Mouse (Mus musculus) thymus, adult 2 months (tissue): Measurements from ENCODE around the gene Numa1.

Experiments used
- CTCF ChIP-seq: fragments of 200-500 bp; IDR thresholded peaks from 2 replicates; pipeline ENCODE4 v1.5.1; 2012; ENCODE audit warnings: mild to moderate bottlenecking, control low read depth, low read length, moderate library complexity, borderline replicate concordance; ENCODE audit not compliant: control insufficient read depth, poor library complexity, insufficient read depth; ENCODE audit errors: extremely low read depth
- POLR2A ChIP-seq: fragments of 200-500 bp; IDR thresholded peaks from 2 replicates; pipeline ENCODE4 v1.6.1; 2012; ENCODE audit warnings: mild to moderate bottlenecking, low read length, control low read depth, moderate library complexity; ENCODE audit not compliant: control insufficient read depth, poor library complexity, insufficient read depth; ENCODE audit errors: extremely low read depth

GRCm38 (mm10) chr7:101952098-101952497 is 18.2 kb downstream of the Numa1 start:
- TF ChIP-seq POLR2A (no peak), CTCF (no peak)
